Mouse (Mus musculus): ENCODE results near the gene Treml4.

DNA sequence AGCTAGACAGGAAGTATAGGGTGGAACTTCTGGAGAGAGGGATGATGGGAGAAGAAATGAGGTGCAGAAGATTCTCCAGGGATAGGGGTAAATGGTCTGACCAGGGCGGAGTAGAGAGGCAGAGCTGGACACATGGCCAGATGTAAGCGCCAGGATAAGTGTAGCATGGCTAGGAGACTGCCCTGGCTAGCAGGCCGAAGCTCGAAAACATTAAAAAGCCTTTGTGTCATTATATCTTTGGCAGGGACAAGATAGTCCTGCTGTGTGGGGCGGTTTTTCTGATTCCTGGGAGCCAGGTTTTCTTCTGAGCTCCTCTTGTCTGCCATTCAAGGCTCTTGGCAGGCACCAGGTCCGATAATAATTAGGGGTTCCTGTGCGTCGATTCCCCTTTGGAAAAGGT is 26.5 kb upstream of the Treml4 start:
- TF ChIP-seq CTCF (IDR thresholded peaks at IDR 0.05; ENCODE audit: extremely low read depth, insufficient read length, insufficient replicate concordance, low read depth, low read length): no peak
- no peak for TF ChIP-seq POLR2A (IDR thresholded peaks at IDR 0.05; ENCODE audit: low read depth, low read length)
